ENCODE assay signal across 1 mouse cellular context in the genomic region with DNA sequence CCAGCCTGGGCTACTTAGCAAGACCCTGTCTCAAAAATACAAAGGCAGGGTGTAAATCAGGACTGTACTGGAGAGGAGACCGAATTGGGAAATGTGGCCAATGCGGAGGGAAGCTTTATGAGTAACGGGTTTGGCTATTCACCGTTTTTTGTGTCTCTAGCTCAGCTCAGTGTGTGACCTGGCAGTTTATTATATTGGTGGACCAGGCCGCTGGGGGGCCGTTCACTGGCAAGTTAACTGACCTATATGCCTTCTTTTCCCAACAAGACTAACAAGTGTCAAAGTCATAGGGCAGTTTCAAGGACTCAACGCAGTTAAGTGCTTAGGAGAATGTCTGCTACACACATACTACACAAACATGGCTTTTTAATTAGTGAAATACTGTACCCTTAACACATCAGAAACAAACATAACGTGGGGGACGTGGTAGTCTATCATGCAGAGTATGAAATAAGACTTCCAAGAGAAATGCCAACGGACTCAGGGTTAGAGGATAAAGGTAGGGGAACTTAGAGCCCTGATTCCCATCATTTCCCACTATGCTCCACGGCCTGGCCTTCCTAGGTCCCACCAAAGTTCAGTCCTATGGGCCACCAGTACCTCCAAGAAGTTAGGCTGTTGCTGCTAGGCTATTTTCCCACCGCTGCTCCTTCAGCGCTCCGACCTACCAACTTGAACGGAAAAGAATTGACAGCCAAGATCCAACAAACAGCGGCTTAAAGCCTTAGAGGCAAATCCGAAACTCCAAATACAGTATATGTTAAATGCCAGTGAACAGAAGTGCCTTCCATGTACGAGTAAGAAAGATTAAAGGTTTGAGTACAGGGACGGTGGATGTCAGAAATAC.
TF ChIP-seq lines count a peak whose summit lies in the region.

No protein-coding gene starts in this region.

TF ChIP-seq in MEL, 35 proteins besides CTCF, POLR2A, EP300 and RAD21:
- TF ChIP-seq NELFE (IDR thresholded peaks at IDR 0.05; ENCODE audit: low read depth, low read length) (no peak), MXI1 (IDR thresholded peaks at IDR 0.05; ENCODE audit: low read depth, low read length) (no peak), MYC (IDR thresholded peaks at IDR 0.05; ENCODE audit: low read depth, low read length) (no peak), CHD1 (IDR thresholded peaks at IDR 0.05; ENCODE audit: low read depth, low read length) (no peak), E2F4 (IDR thresholded peaks at IDR 0.05; ENCODE audit: borderline replicate concordance, low read depth, low read length) (no peak), MAZ (IDR thresholded peaks at IDR 0.05; ENCODE audit: low read depth, low read length) (no peak), ETS1 (IDR thresholded peaks at IDR 0.05; ENCODE audit: low read depth, low read length) (no peak), JUND (IDR thresholded peaks at IDR 0.05; ENCODE audit: low read depth, low read length) (no peak)
